Mouse (Mus musculus): ENCODE measurements around the gene Tbc1d13. TPM values are rescaled to one million over a fixed set of nuclear protein-coding genes. Genes with fewer than 3 reads are reported as not detected.

Tbc1d13 gene
- polyA plus RNA-seq, 2 experiments, result 10.7 to 49.9 TPM

GRCm38 (mm10) chr2:30182424-30182823, 48.9 kb downstream of the Tbc1d13 start:
- Histone ChIP-seq H3K4me1 (ENCODE audit: control insufficient read depth, insufficient read depth, low read length) (peaks cover 4% of the 10 kb centered on the region), H3K9me3 (ENCODE audit: control insufficient read depth, low read length) (no peaks in the 10 kb centered on the region), H3K36me3 (ENCODE audit: control insufficient read depth, insufficient read depth, low read length) (no peaks in the 10 kb centered on the region; the same call in 1 of the 2 replicates), H3K9ac (ENCODE audit: low read depth, low read length, severe bottlenecking) (no peak overlapping the region), H3K27ac (replicated peaks; ENCODE audit: low read depth, low read length) (no peak overlapping the region), H3K4me2 (replicated peaks; ENCODE audit: low read depth, low read length, severe bottlenecking) (no peak overlapping the region), H3K27me3 (ENCODE audit: control insufficient read depth, insufficient read depth, low read length) (no peaks in the 10 kb centered on the region), H3K4me3 (replicated peaks; ENCODE audit: low read length) (no peak overlapping the region)
- no peak for TF ChIP-seq POLR2A (IDR thresholded peaks at IDR 0.05; ENCODE audit: borderline replicate concordance, extremely low read depth, insufficient read depth, insufficient read length)
- WGBS, result 86% methylated on average over 2 of the region's 2 CpGs
- ATAC-seq (ENCODE audit: low FRiP score, low read depth) (no peak), DNase-seq (ENCODE audit: low spot score) (no peak)

GRCm38 (mm10) chr2:30183721-30184120, 50.2 kb downstream of the Tbc1d13 start:
- no peak for DNase-seq (ENCODE audit: low spot score)
- Histone ChIP-seq H3K9me3 (ENCODE audit: control insufficient read depth, low read length) (no peaks in the 10 kb centered on the region), H3K4me2 (replicated peaks; ENCODE audit: low read depth, low read length, severe bottlenecking) (no peak overlapping the region), H3K27ac (replicated peaks; ENCODE audit: low read depth, low read length) (no peak overlapping the region), H3K4me1 (ENCODE audit: control insufficient read depth, insufficient read depth, low read length) (no peaks in the 10 kb centered on the region), H3K27me3 (ENCODE audit: control insufficient read depth, insufficient read depth, low read length) (no peaks in the 10 kb centered on the region), H3K9ac (ENCODE audit: low read depth, low read length, severe bottlenecking) (no peak overlapping the region), H3K36me3 (ENCODE audit: control insufficient read depth, insufficient read depth, low read length) (no peaks in the 10 kb centered on the region; the same call in 1 of the 2 replicates), H3K4me3 (replicated peaks; ENCODE audit: low read length) (no peak overlapping the region)
- no peak for ATAC-seq (ENCODE audit: low FRiP score, low read depth)
- 66% methylated on average over 3 of the region's 3 CpGs for WGBS
- no peak for TF ChIP-seq POLR2A (IDR thresholded peaks at IDR 0.05; ENCODE audit: borderline replicate concordance, extremely low read depth, insufficient read depth, insufficient read length)

GRCm38 (mm10) chr2:30185276-30185675, 51.7 kb downstream of the Tbc1d13 start:
- DNase-seq (ENCODE audit: low spot score), result no peak
- no peak for TF ChIP-seq POLR2A (IDR thresholded peaks at IDR 0.05; ENCODE audit: borderline replicate concordance, extremely low read depth, insufficient read depth, insufficient read length)
- ATAC-seq (ENCODE audit: low FRiP score, low read depth), result no peak
- Histone ChIP-seq H3K4me3 (replicated peaks; ENCODE audit: low read length) (no peak overlapping the region), H3K27ac (replicated peaks; ENCODE audit: low read depth, low read length) (no peak overlapping the region), H3K36me3 (ENCODE audit: control insufficient read depth, insufficient read depth, low read length) (peaks cover 4% of the 10 kb centered on the region; the same call in 1 of the 2 replicates), H3K9ac (ENCODE audit: low read depth, low read length, severe bottlenecking) (no peak overlapping the region), H3K9me3 (ENCODE audit: control insufficient read depth, low read length) (no peaks in the 10 kb centered on the region), H3K4me2 (replicated peaks; ENCODE audit: low read depth, low read length, severe bottlenecking) (no peak overlapping the region), H3K4me1 (ENCODE audit: control insufficient read depth, insufficient read depth, low read length) (no peaks in the 10 kb centered on the region), H3K27me3 (ENCODE audit: control insufficient read depth, insufficient read depth, low read length) (no peaks in the 10 kb centered on the region)
- WGBS, result 84% methylated on average over 6 of the region's 6 CpGs

GRCm38 (mm10) chr2:30185681-30186080, 52.1 kb downstream of the Tbc1d13 start:
- no peak for ATAC-seq (ENCODE audit: low FRiP score, low read depth)
- H3K4me2 ChIP-seq (replicated peaks; ENCODE audit: low read depth, low read length, severe bottlenecking), result no peak overlapping the region
- H3K36me3 ChIP-seq (ENCODE audit: control insufficient read depth, insufficient read depth, low read length), result peaks cover 4% of the 10 kb centered on the region; the same call in 1 of the 2 replicates
- H3K4me1 ChIP-seq (ENCODE audit: control insufficient read depth, insufficient read depth, low read length), result no peaks in the 10 kb centered on the region
- WGBS, result 88% methylated on average over 3 of the region's 3 CpGs
- H3K27me3 ChIP-seq (ENCODE audit: control insufficient read depth, insufficient read depth, low read length), result no peaks in the 10 kb centered on the region
- DNase-seq (ENCODE audit: low spot score), result no peak
- H3K27ac ChIP-seq (replicated peaks; ENCODE audit: low read depth, low read length), result no peak overlapping the region
- no peak overlapping the region for H3K4me3 ChIP-seq (replicated peaks; ENCODE audit: low read length)
- TF ChIP-seq POLR2A (IDR thresholded peaks at IDR 0.05; ENCODE audit: borderline replicate concordance, extremely low read depth, insufficient read depth, insufficient read length), result no peak
- no peak overlapping the region for H3K9ac ChIP-seq (ENCODE audit: low read depth, low read length, severe bottlenecking)
- H3K9me3 ChIP-seq (ENCODE audit: control insufficient read depth, low read length), result no peaks in the 10 kb centered on the region

- Histone ChIP-seq H3K9me3 (ENCODE audit: control insufficient read depth, low read length) (no peaks in the 10 kb centered on the region), H3K36me3 (ENCODE audit: control insufficient read depth, insufficient read depth, low read length) (0 out of 2 replicates have a peak, but pooled peaks cover 4% of the 10 kb centered on the region), H3K9ac (ENCODE audit: low read depth, low read length, severe bottlenecking) (no peak overlapping the region), H3K4me3 (replicated peaks; ENCODE audit: low read length) (no peak overlapping the region), H3K27me3 (ENCODE audit: control insufficient read depth, insufficient read depth, low read length) (no peaks in the 10 kb centered on the region), H3K27ac (replicated peaks; ENCODE audit: low read depth, low read length) (no peak overlapping the region), H3K4me2 (replicated peaks; ENCODE audit: low read depth, low read length, severe bottlenecking) (no peak overlapping the region), H3K4me1 (ENCODE audit: control insufficient read depth, insufficient read depth, low read length) (no peaks in the 10 kb centered on the region)
- ATAC-seq (ENCODE audit: low FRiP score, low read depth) (no peak), DNase-seq (ENCODE audit: low spot score) (no peak)
- no peak for TF ChIP-seq POLR2A (IDR thresholded peaks at IDR 0.05; ENCODE audit: borderline replicate concordance, extremely low read depth, insufficient read depth, insufficient read length)
- 83% methylated on average over 12 of the region's 12 CpGs for WGBS
These were observed 58.4 kb downstream of the Tbc1d13 start for GRCm38 (mm10) chr2:30191790-30192580.

Data from limb, embryonic 14.5 days (tissue).